Mouse (Mus musculus) lung, adult 2 months (tissue): ENCODE results near the gene Sash1.

Source experiments
- CTCF ChIP-seq: fragments of 200-500 bp; IDR thresholded peaks from 2 replicates; pipeline ENCODE4 v1.5.1; 2011; ENCODE audit warnings: mild to moderate bottlenecking, low read length, control low read depth; ENCODE audit not compliant: insufficient read depth
- POLR2A ChIP-seq: fragments of 200-500 bp; IDR thresholded peaks from 2 replicates; pipeline ENCODE4 v1.6.1; 2011; ENCODE audit warnings: low read depth, mild to moderate bottlenecking, control low read depth, low read length, borderline replicate concordance; ENCODE audit errors: extremely low read depth

GRCm38 (mm10) chr10:8872788-8873187 lies 13.1 kb downstream of the Sash1 start:
- TF ChIP-seq CTCF (no peak), POLR2A (no peak)
